Mouse (Mus musculus) heart, adult 2 months (tissue): Measurements from ENCODE around the gene Neurl1a.

Source experiments
- CTCF ChIP-seq: fragments of 200-600 bp; IDR thresholded peaks from 2 replicates; pipeline ENCODE4 v1.8.1; 2022; ENCODE audit warnings: antibody characterized with exemption, mild to moderate bottlenecking, moderate library complexity
- EP300 ChIP-seq: fragments of 200-500 bp; IDR thresholded peaks from 2 replicates; pipeline ENCODE4 v1.6.1; 2011; ENCODE audit warnings: low read depth, low read length, control low read depth; ENCODE audit not compliant: insufficient read depth
- POLR2A ChIP-seq: fragments of 200-500 bp; IDR thresholded peaks from 2 replicates; pipeline ENCODE4 v1.6.1; 2011; ENCODE audit warnings: mild to moderate bottlenecking, low read depth, low read length, control low read depth; ENCODE audit not compliant: insufficient read depth

GRCm38 (mm10) chr19:47216766-47217165, 38.1 kb downstream of the Neurl1a start:
- TF ChIP-seq CTCF, result no peak
- TF ChIP-seq EP300, result no peak
- no peak for TF ChIP-seq POLR2A
